Mouse (Mus musculus): ENCODE data around the gene Trpd52l3. TPM values are rescaled to one million over a fixed set of nuclear protein-coding genes. Genes with fewer than 3 reads are reported as not detected.

The Trpd52l3 gene
- polyA plus RNA-seq (2012; ENCODE audit: low replicate concordance): not detected in 2 replicates

GRCm38 (mm10) chr19:30003621-30004020, at the start of gene Trpd52l3:
TSS of gene Trpd52l3 (plus strand) at chr19:30003790.

GRCm38 (mm10) chr19:30029894-30030635, 26.5 kb downstream of the Trpd52l3 start, which contains the start of gene Uhrf2:
TSS of gene Uhrf2 (plus strand) at chr19:30030513.

Other genes with a start within 250 kb of the Trpd52l3 start
- 2.7 and 3.2 TPM in 2 replicates for gene 9930021J03Rik, start 197.8 kb upstream of the Trpd52l3 start, polyA plus RNA-seq (2012; ENCODE audit: low replicate concordance)
- gene Ranbp6, start 190.8 kb upstream of the Trpd52l3 start, polyA plus RNA-seq (2012; ENCODE audit: low replicate concordance): 0.49 and 4.4 TPM in 2 replicates
- gene Il33, start 78.7 kb upstream of the Trpd52l3 start, polyA plus RNA-seq (2012; ENCODE audit: low replicate concordance): not detected in 2 replicates
- gene Uhrf2, start 26.7 kb downstream of the Trpd52l3 start, polyA plus RNA-seq (2012; ENCODE audit: low replicate concordance): 9.5 and 24.6 TPM in 2 replicates
- gene Gldc, start 171.6 kb downstream of the Trpd52l3 start, polyA plus RNA-seq (2012; ENCODE audit: low replicate concordance): not detected in 2 replicates
- gene Mbl2, start 229.2 kb downstream of the Trpd52l3 start, polyA plus RNA-seq (2012; ENCODE audit: low replicate concordance): not detected in 2 replicates

Data from hematopoietic multipotent progenitor cell, adult 10-12 weeks (in vitro differentiated cells).